Mouse (Mus musculus): ENCODE measurements around the gene Srrd. TPM values are rescaled to one million over a fixed set of nuclear protein-coding genes. Genes with fewer than 3 reads are reported as not detected.

Srrd gene
- polyA plus RNA-seq, 1 experiment from 2014 or later = 53.8 TPM

- Histone ChIP-seq H3K9me3 (no peaks in the 10 kb centered on the region), H3K4me3 (replicated peaks) (no peak overlapping the region), H3K4me2 (replicated peaks) (no peak overlapping the region), H3K27ac (no peak overlapping the region), H3K27me3 (no peaks in the 10 kb centered on the region), H3K4me1 (replicated peaks) (peaks cover 27% of the 10 kb centered on the region), H3K36me3 (peaks cover 65% of the 10 kb centered on the region), H3K9ac (replicated peaks) (no peak overlapping the region)
- ATAC-seq = no peak
- 85% methylated on average over 4 of the region's 4 CpGs for WGBS
These were observed 33.3 kb upstream of the Srrd start for GRCm38 (mm10) chr5:112376111-112376510.

GRCm38 (mm10) chr5:112371933-112372332 is 29.1 kb upstream of the Srrd start:
- Histone ChIP-seq H3K9me3 (no peaks in the 10 kb centered on the region), H3K27ac (peak overlapping the region; percentile 94), H3K27me3 (0 out of 2 replicates have a peak, but pooled peaks cover 3% of the 10 kb centered on the region), H3K36me3 (peaks cover 67% of the 10 kb centered on the region), H3K4me3 (replicated peaks) (no peak overlapping the region), H3K4me2 (replicated peaks) (peak overlapping the region; percentile 35), H3K4me1 (replicated peaks) (peaks cover 54% of the 10 kb centered on the region), H3K9ac (replicated peaks) (peak overlapping the region; percentile 58)
- peak; percentile 91 for ATAC-seq
- 12% methylated on average over 7 of the region's 7 CpGs for WGBS

- Histone ChIP-seq H3K4me3 (replicated peaks) (no peak overlapping the region), H3K4me2 (replicated peaks) (no peak overlapping the region), H3K36me3 (peaks cover 65% of the 10 kb centered on the region), H3K27ac (peak overlapping the region; percentile 94), H3K9me3 (no peaks in the 10 kb centered on the region), H3K4me1 (replicated peaks) (peaks cover 54% of the 10 kb centered on the region), H3K9ac (replicated peaks) (peak overlapping the region; percentile 36; the same call in 1 of the 2 replicates), H3K27me3 (0 out of 2 replicates have a peak, but pooled peaks cover 3% of the 10 kb centered on the region)
- ATAC-seq = no peak
- WGBS = 89% methylated on average over 12 of the region's 12 CpGs
These were observed 27.5 kb upstream of the Srrd start for GRCm38 (mm10) chr5:112370236-112370813.

- no peak for ATAC-seq
- Histone ChIP-seq H3K9ac (replicated peaks) (0 out of 2 replicates have a peak overlapping the region, but pooled peaks have one; percentile 36), H3K27ac (no peak overlapping the region; the same call in 1 of the 2 replicates), H3K36me3 (peaks cover 65% of the 10 kb centered on the region), H3K4me2 (replicated peaks) (no peak overlapping the region), H3K9me3 (no peaks in the 10 kb centered on the region), H3K4me3 (replicated peaks) (no peak overlapping the region), H3K27me3 (0 out of 2 replicates have a peak, but pooled peaks cover 3% of the 10 kb centered on the region), H3K4me1 (replicated peaks) (peaks cover 54% of the 10 kb centered on the region)
- WGBS = 80% methylated on average over 13 of the region's 13 CpGs
These were observed 26.5 kb upstream of the Srrd start for GRCm38 (mm10) chr5:112369326-112369725.

- Histone ChIP-seq H3K27me3 (0 out of 2 replicates have a peak, but pooled peaks cover 3% of the 10 kb centered on the region), H3K27ac (no peak overlapping the region), H3K4me2 (replicated peaks) (no peak overlapping the region), H3K4me1 (replicated peaks) (peaks cover 52% of the 10 kb centered on the region), H3K36me3 (peaks cover 65% of the 10 kb centered on the region), H3K9me3 (no peaks in the 10 kb centered on the region), H3K4me3 (replicated peaks) (no peak overlapping the region), H3K9ac (replicated peaks) (no peak overlapping the region)
- 81% methylated on average over 10 of the region's 10 CpGs for WGBS
- no peak for ATAC-seq
These were observed 25.8 kb upstream of the Srrd start for GRCm38 (mm10) chr5:112368666-112369065.

DNA sequence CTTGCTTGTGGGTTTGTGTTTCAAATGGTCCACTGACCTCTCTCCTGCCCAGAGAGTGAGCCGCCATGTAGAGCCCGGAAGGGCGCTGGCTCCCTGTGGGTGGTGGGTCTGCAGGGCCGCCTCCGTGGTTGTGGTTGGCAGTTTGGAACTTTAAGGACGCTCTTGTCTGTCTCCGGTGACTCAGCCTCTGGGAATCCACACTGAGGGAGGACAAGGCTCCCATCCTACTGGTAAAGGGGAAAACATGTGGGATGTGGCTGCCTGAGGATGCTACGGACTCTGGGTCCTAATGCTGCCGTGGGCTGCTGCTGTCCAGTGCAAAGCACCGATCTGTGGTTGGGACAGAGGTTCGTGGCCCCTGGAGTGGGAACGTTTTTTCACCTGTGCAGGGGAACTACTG is 25.1 kb upstream of the Srrd start:
- WGBS = 91% methylated on average over 12 of the region's 12 CpGs
- Histone ChIP-seq H3K27ac (no peak overlapping the region), H3K36me3 (peaks cover 71% of the 10 kb centered on the region), H3K4me1 (replicated peaks) (peaks cover 45% of the 10 kb centered on the region), H3K9me3 (no peaks in the 10 kb centered on the region), H3K4me3 (replicated peaks) (no peak overlapping the region), H3K9ac (replicated peaks) (no peak overlapping the region), H3K4me2 (replicated peaks) (no peak overlapping the region), H3K27me3 (0 out of 2 replicates have a peak, but pooled peaks cover 3% of the 10 kb centered on the region)
- ATAC-seq = no peak

- Histone ChIP-seq H3K36me3 (peaks cover 77% of the 10 kb centered on the region), H3K9me3 (no peaks in the 10 kb centered on the region), H3K27ac (no peak overlapping the region), H3K4me3 (replicated peaks) (no peak overlapping the region), H3K4me2 (replicated peaks) (no peak overlapping the region), H3K9ac (replicated peaks) (no peak overlapping the region), H3K4me1 (replicated peaks) (peaks cover 39% of the 10 kb centered on the region), H3K27me3 (0 out of 2 replicates have a peak, but pooled peaks cover 3% of the 10 kb centered on the region)
- ATAC-seq = no peak
- WGBS = 92% methylated on average over 4 of the region's 4 CpGs
These were observed 24.5 kb upstream of the Srrd start for GRCm38 (mm10) chr5:112367338-112367737.

- H3K4me1 ChIP-seq (replicated peaks) = peaks cover 34% of the 10 kb centered on the region
- H3K4me2 ChIP-seq (replicated peaks) = no peak overlapping the region
- whole genome bisulfite sequencing = 98% methylated on average over 6 of the region's 6 CpGs
- H3K9me3 ChIP-seq = no peaks in the 10 kb centered on the region
- peaks cover 81% of the 10 kb centered on the region for H3K36me3 ChIP-seq
- H3K27me3 ChIP-seq = 0 out of 2 replicates have a peak, but pooled peaks cover 3% of the 10 kb centered on the region
- ATAC-seq = no peak
- no peak overlapping the region for H3K27ac ChIP-seq
- H3K4me3 ChIP-seq (replicated peaks) = no peak overlapping the region
- H3K9ac ChIP-seq (replicated peaks) = no peak overlapping the region
These were observed 24.0 kb upstream of the Srrd start for GRCm38 (mm10) chr5:112366879-112367278.

DNA sequence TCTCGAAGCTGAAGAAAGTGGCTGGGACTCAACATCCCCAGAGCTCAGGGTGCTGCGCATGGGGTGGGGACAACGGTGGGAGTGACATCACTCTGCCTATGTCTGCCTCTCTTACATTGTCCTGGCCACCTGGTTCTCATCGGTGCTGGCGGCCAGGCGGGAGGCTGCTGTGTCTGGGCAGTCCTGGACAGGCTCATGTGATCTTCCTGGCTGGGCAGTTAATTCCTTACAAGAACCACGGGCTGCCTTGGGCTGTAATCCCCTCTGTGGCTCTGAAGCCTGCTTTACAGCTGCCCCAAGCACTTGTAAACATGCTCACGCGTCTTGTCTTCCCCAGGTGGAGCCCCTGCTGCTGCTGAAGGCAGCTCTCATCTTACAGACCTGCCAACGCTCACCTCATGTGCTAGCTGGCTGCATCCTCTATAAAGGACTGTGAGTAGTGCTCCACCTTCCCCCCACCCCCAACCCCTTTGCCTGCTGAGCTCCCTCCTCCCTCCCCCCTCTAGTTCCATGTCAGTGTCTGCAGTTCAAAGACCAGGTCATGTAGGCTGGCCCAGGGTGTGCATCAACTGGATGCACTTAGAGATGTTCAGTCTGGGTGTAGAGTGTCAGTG is 21.5 kb upstream of the Srrd start:
- no peak overlapping the region for H3K9ac ChIP-seq (replicated peaks)
- H3K27me3 ChIP-seq = 0 out of 2 replicates have a peak, but pooled peaks cover 3% of the 10 kb centered on the region
- H3K4me3 ChIP-seq (replicated peaks) = no peak overlapping the region
- H3K27ac ChIP-seq = no peak overlapping the region
- ATAC-seq = peak; percentile 43; the same call in 1 of the 2 replicates
- no peak overlapping the region for H3K4me2 ChIP-seq (replicated peaks)
- 64% methylated on average over 10 of the region's 10 CpGs for WGBS
- H3K9me3 ChIP-seq = no peaks in the 10 kb centered on the region
- peaks cover 9% of the 10 kb centered on the region for H3K4me1 ChIP-seq (replicated peaks)
- peaks cover 65% of the 10 kb centered on the region for H3K36me3 ChIP-seq

GRCm38 (mm10) chr5:112360077-112360476 is 17.2 kb upstream of the Srrd start:
- no peaks in the 10 kb centered on the region for H3K27me3 ChIP-seq
- WGBS = 98% methylated on average over 3 of the region's 3 CpGs
- no peak overlapping the region for H3K4me3 ChIP-seq (replicated peaks)
- no peaks in the 10 kb centered on the region for H3K4me1 ChIP-seq (replicated peaks)
- H3K9me3 ChIP-seq = no peaks in the 10 kb centered on the region
- H3K9ac ChIP-seq (replicated peaks) = no peak overlapping the region
- peaks cover 72% of the 10 kb centered on the region for H3K36me3 ChIP-seq
- H3K4me2 ChIP-seq (replicated peaks) = no peak overlapping the region
- ATAC-seq = no peak
- no peak overlapping the region for H3K27ac ChIP-seq

GRCm38 (mm10) chr5:112359520-112359919 is 16.7 kb upstream of the Srrd start:
- H3K9ac ChIP-seq (replicated peaks) = no peak overlapping the region
- H3K4me1 ChIP-seq (replicated peaks) = no peaks in the 10 kb centered on the region
- no peak for ATAC-seq
- no peak overlapping the region for H3K4me2 ChIP-seq (replicated peaks)
- peaks cover 72% of the 10 kb centered on the region for H3K36me3 ChIP-seq
- 95% methylated on average over 4 of the region's 4 CpGs for WGBS
- H3K9me3 ChIP-seq = no peaks in the 10 kb centered on the region
- H3K27me3 ChIP-seq = no peaks in the 10 kb centered on the region
- H3K4me3 ChIP-seq (replicated peaks) = no peak overlapping the region
- H3K27ac ChIP-seq = no peak overlapping the region

GRCm38 (mm10) chr5:112356322-112356721 is 13.5 kb upstream of the Srrd start:
- Histone ChIP-seq H3K27me3 (no peaks in the 10 kb centered on the region), H3K4me1 (replicated peaks) (no peaks in the 10 kb centered on the region), H3K4me2 (replicated peaks) (no peak overlapping the region), H3K4me3 (replicated peaks) (no peak overlapping the region), H3K27ac (no peak overlapping the region), H3K9ac (replicated peaks) (no peak overlapping the region), H3K36me3 (peaks cover 72% of the 10 kb centered on the region), H3K9me3 (no peaks in the 10 kb centered on the region)
- no peak for ATAC-seq
- 92% methylated on average over 9 of the region's 9 CpGs for WGBS
